Mouse (Mus musculus) neural tube, embryonic 11.5 days (tissue): ENCODE measurements around the gene Irf3. TPM values are rescaled to one million over a fixed set of nuclear protein-coding genes. Genes with fewer than 3 reads are reported as not detected.

ENCODE experiments used
- microRNA-seq: library from miRNA; unstranded; fragments of <30 nt; microRNA quantifications from one replicate; pipeline ENCODE4, GENCODE M21; 2016
- polyA plus RNA-seq: library from polyadenylated mRNA; unstranded; fragments of >200 nt; fragmentation: Nextera tagmentation; extraction: Ambion mirVana; gene quantifications from 2 replicates; pipeline ENCODE4 v1.2.1, GENCODE M21; 2014

The Irf3 gene
- polyA plus RNA-seq, 1 experiment from 2014 or later: 72.3 TPM

Small RNA genes within 50 kb of the gene (microRNA-seq; reads per million reads assigned to microRNA genes)
- not detected for gene Mir7054

Other genes with a start within 250 kb of the Irf3 start
- gene Vrk3, start 249.2 kb upstream of the Irf3 start, polyA plus RNA-seq: 37.5 and 41.2 TPM in 2 replicates
- 2.9 and 3.2 TPM in 2 replicates for gene Zfp473, start 246.6 kb upstream of the Irf3 start, polyA plus RNA-seq
- 64.2 and 68.3 TPM in 2 replicates for gene Nup62, start 181.6 kb upstream of the Irf3 start, polyA plus RNA-seq
- 0.65 and 1.1 TPM in 2 replicates for gene Il4i1, start 181.3 kb upstream of the Irf3 start, polyA plus RNA-seq
- 2.1 and 3.1 TPM in 2 replicates for gene Atf5, start 181.0 kb upstream of the Irf3 start, polyA plus RNA-seq
- 37.2 and 49.3 TPM in 2 replicates for gene Akt1s1, start 148.7 kb upstream of the Irf3 start, polyA plus RNA-seq
- gene Tbc1d17, start 148.6 kb upstream of the Irf3 start, polyA plus RNA-seq: 69.3 and 93.0 TPM in 2 replicates
- gene Pnkp, start 140.5 kb upstream of the Irf3 start, polyA plus RNA-seq: 30.2 and 30.6 TPM in 2 replicates
- gene Ptov1, start 127.9 kb upstream of the Irf3 start, polyA plus RNA-seq: 418 and 419 TPM in 2 replicates
- 87.7 and 93.1 TPM in 2 replicates for gene Med25, start 104.9 kb upstream of the Irf3 start, polyA plus RNA-seq
- gene Fuz, start 101.6 kb upstream of the Irf3 start, polyA plus RNA-seq: 18.7 and 20.0 TPM in 2 replicates
- gene Ap2a1, start 68.2 kb upstream of the Irf3 start, polyA plus RNA-seq: 92.5 and 95.0 TPM in 2 replicates
- 0.27 TPM in 1 of 2 replicates, not detected in the other for gene Tsks, start 54.4 kb upstream of the Irf3 start, polyA plus RNA-seq
- gene Cpt1c, start 22.8 kb upstream of the Irf3 start, polyA plus RNA-seq: 22.0 and 25.2 TPM in 2 replicates
- 304 and 319 TPM in 2 replicates for gene Prmt1, start 11.1 kb upstream of the Irf3 start, polyA plus RNA-seq
- gene Bcl2l12, start 1.1 kb downstream of the Irf3 start, polyA plus RNA-seq: 51.6 and 52.9 TPM in 2 replicates
- 54.7 and 57.6 TPM in 2 replicates for gene Scaf1, start 18.7 kb downstream of the Irf3 start, polyA plus RNA-seq
- gene Rras, start 20.3 kb downstream of the Irf3 start, polyA plus RNA-seq: 17.7 and 20.0 TPM in 2 replicates
- 12.9 and 13.2 TPM in 2 replicates for gene Prr12, start 55.2 kb downstream of the Irf3 start, polyA plus RNA-seq
- gene Nosip, start 64.8 kb downstream of the Irf3 start, polyA plus RNA-seq: 59.3 and 65.1 TPM in 2 replicates
- gene Prrg2, start 65.0 kb downstream of the Irf3 start, polyA plus RNA-seq: 14.8 and 16.2 TPM in 2 replicates
- 142 and 151 TPM in 2 replicates for gene Rcn3, start 94.6 kb downstream of the Irf3 start, polyA plus RNA-seq
- 11.3 and 12.8 TPM in 2 replicates for gene Fcgrt, start 106.2 kb downstream of the Irf3 start, polyA plus RNA-seq
- 1,454 and 1,462 TPM in 2 replicates for gene Rps11, start 126.8 kb downstream of the Irf3 start, polyA plus RNA-seq
- gene Rpl13a, start 131.1 kb downstream of the Irf3 start, polyA plus RNA-seq: 1,071 and 1,190 TPM in 2 replicates
- 0.21 and 0.30 TPM in 2 replicates for gene Gm45713, start 138.6 kb downstream of the Irf3 start, polyA plus RNA-seq
- 0.76 and 0.85 TPM in 2 replicates for gene Flt3l, start 138.8 kb downstream of the Irf3 start, polyA plus RNA-seq
- gene Pih1d1, start 156.7 kb downstream of the Irf3 start, polyA plus RNA-seq: 98.4 and 108 TPM in 2 replicates
- gene Aldh16a1, start 156.9 kb downstream of the Irf3 start, polyA plus RNA-seq: 34.2 and 37.6 TPM in 2 replicates
- gene Slc17a7, start 166.3 kb downstream of the Irf3 start, polyA plus RNA-seq: 2.3 and 3.6 TPM in 2 replicates
- gene Gfy, start 181.9 kb downstream of the Irf3 start, polyA plus RNA-seq: not detected in 2 replicates
- gene Pth2, start 183.3 kb downstream of the Irf3 start, polyA plus RNA-seq: not detected in 2 replicates
- gene Ccdc155, start 207.2 kb downstream of the Irf3 start, polyA plus RNA-seq: 0.27 and 0.47 TPM in 2 replicates
- gene Dkkl1, start 214.5 kb downstream of the Irf3 start, polyA plus RNA-seq: 3.1 and 5.2 TPM in 2 replicates
- 247 and 252 TPM in 2 replicates for gene Tead2, start 218.1 kb downstream of the Irf3 start, polyA plus RNA-seq
- gene Cd37, start 241.5 kb downstream of the Irf3 start, polyA plus RNA-seq: 0.74 and 0.76 TPM in 2 replicates
- gene Slc6a16, start 243.4 kb downstream of the Irf3 start, polyA plus RNA-seq: 0.11 TPM in 1 of 2 replicates, not detected in the other